Mouse (Mus musculus): ENCODE results near the gene Cdh13. TPM values are rescaled to one million over a fixed set of nuclear protein-coding genes. Genes with fewer than 3 reads are reported as not detected.

Gene Cdh13
- polyA plus RNA-seq, 1 experiment from 2014 or later, result 0.45 TPM

DNA sequence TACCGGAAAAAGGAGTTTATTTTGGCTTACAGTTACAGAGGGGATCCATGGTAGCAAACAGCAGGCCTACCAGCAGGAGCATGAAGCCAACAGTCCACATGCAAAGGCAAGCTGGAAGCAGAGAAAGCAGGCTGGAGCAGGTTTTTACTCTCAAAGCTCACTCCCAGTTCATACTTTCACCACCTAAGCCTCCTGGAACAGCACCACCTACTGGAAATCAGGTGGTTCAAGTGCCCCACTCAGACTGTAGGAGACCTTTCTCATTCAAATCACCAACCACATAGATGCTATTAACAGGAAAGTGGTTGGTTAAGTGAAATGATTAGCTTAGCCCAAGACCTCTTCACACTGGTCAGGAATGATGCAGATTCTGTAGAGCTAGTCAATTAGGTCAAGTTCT lies 402.3 kb downstream of the Cdh13 start:
- H3K4me1 ChIP-seq (replicated peaks), result no peaks in the 10 kb centered on the region
- no peak overlapping the region for H3K4me3 ChIP-seq (replicated peaks)
- no peak for ATAC-seq (ENCODE audit: low read depth)

DNA sequence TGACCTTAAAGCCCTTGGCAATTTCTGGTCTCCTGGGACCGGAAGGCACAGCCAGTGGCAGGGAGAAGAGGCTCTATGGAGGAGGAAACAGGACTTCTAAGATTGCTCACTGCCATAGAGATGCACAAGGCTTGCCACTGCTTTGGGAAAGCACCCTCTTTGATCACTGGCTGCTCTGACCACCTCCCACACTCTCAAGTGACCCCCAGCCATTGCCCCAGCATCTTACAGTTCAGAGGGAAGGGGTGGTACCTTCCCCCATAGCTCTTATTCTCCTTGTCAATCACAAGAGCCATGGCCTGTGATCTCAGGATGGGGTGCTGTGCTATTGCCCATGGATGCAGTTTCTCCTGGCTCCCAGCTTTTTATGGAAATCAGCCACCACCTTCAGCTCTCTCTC lies 406.3 kb downstream of the Cdh13 start:
- no peak for ATAC-seq (ENCODE audit: low read depth)
- no peak overlapping the region for H3K9ac ChIP-seq
- 30% methylated on average over 1 of the region's 1 CpGs for WGBS (ENCODE audit: insufficient replicate concordance)
- H3K36me3 ChIP-seq, result no peaks in the 10 kb centered on the region
- H3K4me2 ChIP-seq, result no peak overlapping the region
- no peaks in the 10 kb centered on the region for H3K9me3 ChIP-seq (replicated peaks)
- H3K27ac ChIP-seq, result no peak overlapping the region
- no peaks in the 10 kb centered on the region for H3K4me1 ChIP-seq (replicated peaks)
- no peaks in the 10 kb centered on the region for H3K27me3 ChIP-seq
- DNase-seq, result no peak
- H3K4me3 ChIP-seq (replicated peaks), result no peak overlapping the region

More for the DNA sequence above, 402.3 kb downstream of the Cdh13 start:
- Histone ChIP-seq H3K4me2 (no peak overlapping the region), H3K9ac (no peak overlapping the region), H3K27ac (no peak overlapping the region), H3K27me3 (no peaks in the 10 kb centered on the region), H3K36me3 (no peaks in the 10 kb centered on the region), H3K9me3 (replicated peaks) (no peaks in the 10 kb centered on the region)
- no peak for DNase-seq
- WGBS (ENCODE audit: insufficient replicate concordance), result 69% methylated on average over 1 of the region's 1 CpGs

DNA sequence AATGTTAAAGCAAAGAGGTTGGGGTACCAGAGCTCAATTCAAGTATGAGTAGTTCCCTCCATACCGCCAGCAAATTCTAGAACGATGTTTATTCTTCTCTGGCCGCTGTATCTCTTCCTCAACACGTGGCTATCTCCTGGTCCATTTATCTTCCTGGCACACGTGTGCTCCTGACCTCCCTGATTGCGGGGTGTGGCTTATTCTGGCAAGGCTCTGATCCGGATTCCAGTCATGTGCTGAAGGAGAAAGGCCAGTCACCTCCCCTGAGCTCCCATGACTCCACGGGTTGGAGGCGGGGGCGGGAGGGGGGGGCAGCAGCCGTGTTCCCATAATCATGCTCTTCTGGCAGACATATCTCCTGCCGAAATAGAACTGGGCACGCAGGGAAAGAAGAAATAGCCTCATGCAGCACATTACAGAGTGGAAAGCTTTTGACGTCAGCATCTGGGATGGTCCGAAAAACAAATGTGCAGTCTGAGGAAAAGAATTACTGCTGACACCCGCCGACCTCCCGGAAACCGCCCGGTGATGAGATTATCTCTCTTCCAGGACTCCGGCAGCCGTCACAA lies 417.9 kb downstream of the Cdh13 start:
- DNase-seq (peak; percentile 8), ATAC-seq (ENCODE audit: low read depth) (peak; percentile 59; the same call in 1 of the 2 replicates)
- peaks cover 8% of the 10 kb centered on the region for H3K9me3 ChIP-seq (replicated peaks)
- H3K9ac ChIP-seq, result no peak overlapping the region
- H3K27me3 ChIP-seq, result no peaks in the 10 kb centered on the region
- H3K36me3 ChIP-seq, result no peaks in the 10 kb centered on the region; the same call in 1 of the 2 replicates
- 62% methylated on average over 22 of the region's 22 CpGs for WGBS (ENCODE audit: insufficient replicate concordance)
- no peak overlapping the region for H3K4me3 ChIP-seq (replicated peaks)
- H3K4me2 ChIP-seq, result no peak overlapping the region
- H3K27ac ChIP-seq, result no peak overlapping the region
- H3K4me1 ChIP-seq (replicated peaks), result no peaks in the 10 kb centered on the region

DNA sequence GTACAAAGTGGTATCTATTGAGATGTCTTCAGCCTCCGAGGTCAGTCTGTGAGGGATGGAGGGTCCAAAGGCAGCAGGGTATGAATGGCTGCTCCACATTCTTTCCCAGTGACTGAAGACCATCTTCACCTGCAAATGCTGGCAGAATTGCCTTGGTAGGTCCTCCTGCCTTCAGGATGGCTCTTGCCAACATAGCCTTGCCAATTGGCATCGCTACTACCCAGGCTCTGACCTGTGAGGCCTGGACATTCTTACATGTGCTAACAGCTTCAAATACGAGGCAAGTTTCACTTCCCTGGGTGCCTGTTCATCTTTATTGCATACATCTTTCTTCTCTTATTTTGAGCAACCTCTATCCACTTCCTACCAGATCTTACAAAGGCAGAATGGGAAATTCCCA lies 425.8 kb downstream of the Cdh13 start:
- WGBS (ENCODE audit: insufficient replicate concordance), result 61% methylated on average over 3 of the region's 3 CpGs

DNA sequence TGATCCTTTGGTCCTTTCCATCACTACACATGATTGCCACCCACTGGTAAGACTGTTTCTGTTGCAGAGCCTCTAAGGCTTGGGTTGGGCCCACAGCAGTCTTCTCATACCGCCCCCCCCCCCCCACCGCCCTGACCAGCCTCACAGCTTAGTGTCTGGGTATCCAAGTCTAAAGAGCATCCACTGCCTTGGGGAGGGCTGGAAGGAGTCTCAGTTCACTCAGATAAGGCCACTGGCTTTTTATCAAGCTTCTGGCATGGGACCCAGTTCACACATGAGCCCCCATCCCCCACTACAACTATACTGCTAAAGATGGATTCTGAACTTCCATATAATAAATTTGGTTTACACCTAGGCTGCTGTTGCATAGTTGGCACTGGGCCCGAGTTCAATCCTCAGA lies 428.1 kb downstream of the Cdh13 start:
- WGBS (ENCODE audit: insufficient replicate concordance), result 45% methylated on average over 3 of the region's 3 CpGs
- Histone ChIP-seq H3K4me1 (replicated peaks) (peaks cover 13% of the 10 kb centered on the region), H3K27ac (no peak overlapping the region), H3K27me3 (no peaks in the 10 kb centered on the region), H3K36me3 (no peaks in the 10 kb centered on the region), H3K9me3 (replicated peaks) (no peaks in the 10 kb centered on the region), H3K4me3 (replicated peaks) (no peak overlapping the region), H3K9ac (no peak overlapping the region), H3K4me2 (no peak overlapping the region)
- no peak for DNase-seq
- ATAC-seq (ENCODE audit: low read depth), result peak; percentile 53; the same call in 1 of the 2 replicates

More for the DNA sequence above, 425.8 kb downstream of the Cdh13 start:
- no peak for DNase-seq
- Histone ChIP-seq H3K4me2 (no peak overlapping the region), H3K27me3 (no peaks in the 10 kb centered on the region), H3K9ac (no peak overlapping the region), H3K9me3 (replicated peaks) (no peaks in the 10 kb centered on the region), H3K4me1 (replicated peaks) (peaks cover 13% of the 10 kb centered on the region), H3K27ac (no peak overlapping the region), H3K4me3 (replicated peaks) (no peak overlapping the region), H3K36me3 (no peaks in the 10 kb centered on the region)
- ATAC-seq (ENCODE audit: low read depth), result no peak

DNA sequence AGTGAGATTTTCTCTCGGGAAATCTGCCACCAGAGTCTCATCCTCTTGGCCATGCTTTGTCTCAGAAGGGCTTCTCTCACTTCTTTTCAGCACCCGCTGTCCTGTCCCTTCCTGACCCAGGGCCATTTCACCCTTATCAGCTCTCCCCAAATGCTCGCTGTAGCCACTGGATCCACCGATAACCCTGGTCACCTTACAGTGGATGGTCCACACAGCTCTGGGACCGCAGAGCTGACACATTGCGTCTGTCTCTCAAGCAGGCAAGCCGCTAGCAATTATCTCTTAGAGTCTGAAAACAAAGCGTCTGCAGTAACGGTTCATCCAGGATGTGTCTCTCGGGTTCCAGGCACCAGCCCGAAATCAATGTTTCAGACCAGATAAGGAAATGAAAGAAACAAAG lies 429.6 kb downstream of the Cdh13 start:
- WGBS (ENCODE audit: insufficient replicate concordance), result 10% methylated on average over 11 of the region's 11 CpGs
- H3K9me3 ChIP-seq (replicated peaks), result no peaks in the 10 kb centered on the region
- no peak overlapping the region for H3K27ac ChIP-seq
- ATAC-seq (ENCODE audit: low read depth), result peak; percentile 94
- no peaks in the 10 kb centered on the region for H3K36me3 ChIP-seq
- no peak overlapping the region for H3K4me2 ChIP-seq
- DNase-seq, result peak; percentile 67
- peaks cover 13% of the 10 kb centered on the region for H3K4me1 ChIP-seq (replicated peaks)
- no peak overlapping the region for H3K4me3 ChIP-seq (replicated peaks)
- H3K27me3 ChIP-seq, result no peaks in the 10 kb centered on the region
- no peak overlapping the region for H3K9ac ChIP-seq

DNA sequence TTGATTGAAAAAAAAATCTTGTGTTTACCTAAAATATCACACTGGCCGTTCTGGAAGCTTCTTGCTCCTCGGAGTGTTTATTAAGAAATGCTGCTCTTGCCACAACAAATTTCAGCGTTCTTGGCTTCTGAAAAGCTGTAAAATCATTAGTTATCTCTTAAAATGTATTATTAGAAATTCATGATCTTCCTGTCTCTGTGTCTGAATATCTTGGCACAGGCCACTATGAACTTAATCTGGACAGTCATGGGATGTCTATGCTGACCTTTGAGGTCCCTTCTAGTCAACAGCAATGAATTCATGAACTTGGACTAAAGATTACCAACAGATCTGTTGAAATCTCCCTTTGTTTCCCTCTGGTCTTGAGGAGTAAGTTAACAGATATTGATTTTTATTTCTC lies 430.1 kb downstream of the Cdh13 start:
- no peak for ATAC-seq (ENCODE audit: low read depth)
- DNase-seq, result no peak

DNA sequence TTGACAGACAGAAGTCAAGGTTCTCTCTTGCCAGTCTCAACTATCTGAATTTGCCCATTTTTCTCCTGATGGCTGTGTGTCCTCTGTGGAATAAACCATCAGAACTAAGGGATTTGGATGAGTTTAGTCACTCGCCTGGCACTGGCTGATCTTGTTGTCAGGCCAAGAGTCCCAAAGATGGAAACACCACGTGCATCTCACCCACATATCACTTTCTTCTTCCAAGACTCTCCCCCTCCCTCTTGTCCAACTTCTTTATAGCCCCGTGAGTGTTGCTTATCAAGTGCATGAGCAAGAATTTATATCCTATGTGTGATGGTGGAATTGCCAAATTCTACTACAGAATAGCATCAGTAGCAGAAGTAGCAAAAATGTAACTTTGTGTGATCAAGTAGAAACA lies 439.4 kb downstream of the Cdh13 start:
- DNase-seq, result no peak
- no peak for ATAC-seq (ENCODE audit: low read depth)
- no peaks in the 10 kb centered on the region for H3K36me3 ChIP-seq
- H3K27ac ChIP-seq, result no peak overlapping the region
- H3K9ac ChIP-seq, result no peak overlapping the region
- 54% methylated on average over 3 of the region's 3 CpGs for WGBS (ENCODE audit: insufficient replicate concordance)
- no peak overlapping the region for H3K4me3 ChIP-seq (replicated peaks)
- no peak overlapping the region for H3K4me2 ChIP-seq
- H3K9me3 ChIP-seq (replicated peaks), result no peaks in the 10 kb centered on the region
- no peaks in the 10 kb centered on the region for H3K4me1 ChIP-seq (replicated peaks)
- H3K27me3 ChIP-seq, result no peaks in the 10 kb centered on the region

More for the DNA sequence above, 430.1 kb downstream of the Cdh13 start:
- Histone ChIP-seq H3K27ac (no peak overlapping the region), H3K4me1 (replicated peaks) (peaks cover 13% of the 10 kb centered on the region), H3K36me3 (no peaks in the 10 kb centered on the region), H3K4me3 (replicated peaks) (no peak overlapping the region), H3K9ac (no peak overlapping the region), H3K27me3 (no peaks in the 10 kb centered on the region), H3K9me3 (replicated peaks) (no peaks in the 10 kb centered on the region), H3K4me2 (no peak overlapping the region)
- 35% methylated on average over 3 of the region's 3 CpGs for WGBS (ENCODE audit: insufficient replicate concordance)

DNA sequence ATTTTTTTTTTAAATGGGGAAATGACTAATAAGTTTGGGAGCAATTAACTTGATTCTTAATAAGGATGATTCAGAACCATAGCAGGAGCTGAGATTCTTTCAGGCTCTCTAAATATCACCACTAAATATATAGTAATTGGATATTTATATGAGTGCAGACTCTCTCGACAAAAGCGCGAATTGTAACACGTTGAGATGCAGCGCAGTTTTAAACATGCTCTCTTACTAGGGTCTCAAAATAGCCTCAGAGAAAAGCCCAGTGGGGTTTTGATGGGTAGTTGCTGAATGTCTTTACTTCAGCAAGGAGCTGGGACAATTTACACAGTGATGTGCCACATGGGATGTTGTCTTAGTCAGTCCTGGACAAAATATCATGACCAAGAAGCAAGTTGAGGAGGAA lies 442.1 kb downstream of the Cdh13 start:
- Histone ChIP-seq H3K9me3 (replicated peaks) (peaks cover 7% of the 10 kb centered on the region; the same call in 1 of the 2 replicates), H3K4me2 (no peak overlapping the region), H3K36me3 (no peaks in the 10 kb centered on the region), H3K27me3 (no peaks in the 10 kb centered on the region), H3K4me1 (replicated peaks) (no peaks in the 10 kb centered on the region), H3K27ac (no peak overlapping the region), H3K9ac (no peak overlapping the region), H3K4me3 (replicated peaks) (no peak overlapping the region)
- 79% methylated on average over 5 of the region's 5 CpGs for WGBS (ENCODE audit: insufficient replicate concordance)
- DNase-seq (no peak), ATAC-seq (ENCODE audit: low read depth) (no peak)

DNA sequence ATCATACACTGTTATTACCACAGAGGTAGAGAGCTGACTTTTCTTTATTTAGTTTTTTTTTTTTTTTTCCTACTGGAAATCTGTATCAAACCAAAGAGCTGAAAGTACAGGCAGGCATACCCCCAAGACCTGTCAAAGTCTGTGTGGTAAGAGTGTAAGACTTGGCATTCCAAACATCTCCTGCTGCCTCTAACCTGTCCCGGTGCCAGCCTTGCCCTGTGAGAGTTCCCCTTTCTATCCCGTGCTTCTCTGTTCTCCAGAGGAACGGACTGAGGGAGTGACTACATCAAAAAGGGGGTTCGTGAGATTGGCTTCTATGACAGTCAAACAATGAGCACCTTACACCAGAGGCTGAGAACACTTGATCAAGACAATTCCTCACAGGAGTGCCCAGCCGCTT lies 458.2 kb downstream of the Cdh13 start:
- ATAC-seq (ENCODE audit: low read depth), result no peak
- H3K4me1 ChIP-seq (replicated peaks), result no peaks in the 10 kb centered on the region
- WGBS (ENCODE audit: insufficient replicate concordance), result 66% methylated on average over 5 of the region's 5 CpGs

DNA sequence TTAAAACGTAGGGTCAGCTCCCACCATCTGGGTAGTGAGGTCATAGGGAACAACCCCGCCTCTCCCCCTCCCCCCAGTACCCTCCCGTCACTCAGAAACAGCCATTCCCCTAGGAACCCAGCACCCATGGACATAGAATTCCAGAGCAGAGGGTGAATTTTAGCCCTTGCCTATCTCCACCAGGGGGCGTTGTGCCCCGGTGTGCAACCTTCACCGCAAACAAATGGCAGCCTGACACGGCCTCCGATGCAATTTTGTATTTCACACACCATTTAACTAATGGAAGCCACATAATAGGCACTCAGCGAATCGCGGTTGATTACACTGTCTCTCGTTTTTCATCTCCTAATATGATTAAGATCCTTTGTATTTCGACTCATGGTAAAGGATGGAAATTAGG lies 461.5 kb downstream of the Cdh13 start:
- DNase-seq (no peak), ATAC-seq (ENCODE audit: low read depth) (no peak)
- Histone ChIP-seq H3K27ac (no peak overlapping the region), H3K4me2 (no peak overlapping the region), H3K4me3 (replicated peaks) (no peak overlapping the region), H3K9me3 (replicated peaks) (peaks cover 28% of the 10 kb centered on the region), H3K9ac (no peak overlapping the region), H3K27me3 (no peaks in the 10 kb centered on the region), H3K36me3 (no peaks in the 10 kb centered on the region), H3K4me1 (replicated peaks) (no peaks in the 10 kb centered on the region)
- 78% methylated on average over 13 of the region's 13 CpGs for WGBS (ENCODE audit: insufficient replicate concordance)

More for the DNA sequence above, 458.2 kb downstream of the Cdh13 start:
- H3K4me2 ChIP-seq, result no peak overlapping the region
- no peak overlapping the region for H3K4me3 ChIP-seq (replicated peaks)
- no peak overlapping the region for H3K27ac ChIP-seq
- H3K9me3 ChIP-seq (replicated peaks), result peaks cover 21% of the 10 kb centered on the region
- no peak overlapping the region for H3K9ac ChIP-seq
- H3K27me3 ChIP-seq, result no peaks in the 10 kb centered on the region
- H3K36me3 ChIP-seq, result no peaks in the 10 kb centered on the region
- no peak for DNase-seq

DNA sequence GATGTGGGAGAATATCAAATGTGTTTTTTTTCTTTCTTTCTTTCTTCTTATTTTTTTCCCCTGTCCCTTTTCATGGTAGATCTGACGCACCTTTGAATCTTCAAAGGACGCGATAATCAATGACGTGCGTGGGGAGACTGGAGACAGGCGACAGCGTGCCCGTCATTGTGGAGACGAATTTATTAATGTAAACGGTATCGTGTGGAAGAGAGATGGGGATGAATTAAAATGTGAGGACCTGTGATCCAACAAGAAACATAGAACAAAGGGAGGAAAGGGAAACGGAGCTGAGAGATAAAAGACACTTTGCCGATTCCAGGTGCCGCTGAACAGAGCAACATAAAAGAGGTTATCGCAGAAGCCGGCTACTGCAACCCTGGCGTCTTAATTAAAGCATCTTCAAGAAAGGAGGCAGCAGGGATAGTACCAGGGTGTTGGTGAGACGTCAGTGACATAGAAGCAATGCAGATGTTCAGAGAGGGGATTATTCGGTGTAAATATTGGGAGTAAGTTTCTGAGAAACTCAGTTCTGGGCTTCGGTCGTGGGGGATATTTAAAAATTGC lies 464.6 kb downstream of the Cdh13 start:
- ATAC-seq (ENCODE audit: low read depth) (no peak), DNase-seq (no peak)
- WGBS (ENCODE audit: insufficient replicate concordance), result 80% methylated on average over 21 of the region's 21 CpGs
- Histone ChIP-seq H3K4me1 (replicated peaks) (no peaks in the 10 kb centered on the region), H3K9me3 (replicated peaks) (peaks cover 19% of the 10 kb centered on the region), H3K36me3 (no peaks in the 10 kb centered on the region), H3K27ac (no peak overlapping the region), H3K4me2 (no peak overlapping the region), H3K27me3 (no peaks in the 10 kb centered on the region), H3K9ac (no peak overlapping the region), H3K4me3 (replicated peaks) (no peak overlapping the region)
